Mouse (Mus musculus) lung, embryonic 14.5 days (tissue): ENCODE data around the gene Vmn1r198. TPM values are rescaled to one million over a fixed set of nuclear protein-coding genes. Genes with fewer than 3 reads are reported as not detected.
"Not testable (repeated sequence)": the region's sequence is repeated elsewhere in the genome, so short reads cannot be mapped to it uniquely, and the experiment has no call there.

ENCODE experiments used
- ATAC-seq: fragments of 200-750 bp; cut with Nextera tagmentation; 2 replicates; pipeline ENCODE4 v1.8.0; 2017; ENCODE audit warnings: mild to moderate bottlenecking, moderate TSS enrichment, moderate library complexity; ENCODE audit not compliant: insufficient read depth
- DNase-seq: peaks from one replicate; pipeline ENCODE4 v3.0.0-alpha.2; 2015
- H3K27ac ChIP-seq: fragments of 300-500 bp; sonication (generic); 2 replicates; pipeline ENCODE4 v1.5.1; 2014; ENCODE audit warnings: low read depth, mild to moderate bottlenecking, moderate library complexity
- H3K27me3 ChIP-seq: fragments of 300-500 bp; sonication (generic); 2 replicates; pipeline ENCODE4 v1.6.1; 2014; ENCODE audit warnings: low read length, control low read depth; ENCODE audit not compliant: insufficient read depth
- H3K36me3 ChIP-seq: fragments of 300-500 bp; sonication (generic); 2 replicates; pipeline ENCODE4 v1.6.1; 2014; ENCODE audit warnings: control low read depth; ENCODE audit not compliant: insufficient read depth
- H3K4me1 ChIP-seq: fragments of 300-500 bp; sonication (generic); 2 replicates; pipeline ENCODE4 v1.6.1; 2014; ENCODE audit warnings: antibody characterized with exemption, control low read depth; ENCODE audit not compliant: insufficient read depth
- H3K4me2 ChIP-seq: fragments of 300-500 bp; sonication (generic); 2 replicates; pipeline ENCODE4 v1.6.1; 2014; ENCODE audit warnings: mild to moderate bottlenecking
- H3K4me3 ChIP-seq: fragments of 300-500 bp; sonication (generic); 2 replicates; pipeline ENCODE4 v1.5.1; 2014; ENCODE audit warnings: low read depth, low read length
- H3K9ac ChIP-seq: fragments of 300-500 bp; sonication (generic); 2 replicates; pipeline ENCODE4 v1.6.1; 2014
- H3K9me3 ChIP-seq: fragments of 300-500 bp; sonication (generic); 2 replicates; pipeline ENCODE4 v1.6.1; 2016; ENCODE audit warnings: low read depth, low read length, control low read depth
- CTCF ChIP-seq: IDR thresholded peaks from 2 replicates; pipeline ENCODE4 v1.5.1; 2016; ENCODE audit warnings: antibody characterized with exemption, low read depth
- WGBS: fragments of 180-500 bp; shearing (Covaris S2); extraction: QIAGEN DNeasy Blood & Tissue Kit; methylation state at CpG from one replicate; pipeline ENCODE4 v1.1.7; 2014; 5-methylcytosine and 5-hydroxymethylcytosine counted together
- polyA plus RNA-seq: library from polyadenylated mRNA; unstranded; fragments of >200 nt; fragmentation: Nextera tagmentation; extraction: Ambion mirVana; gene quantifications from 2 replicates; pipeline ENCODE4 v1.2.1, GENCODE M21; 2014

The Vmn1r198 gene
- polyA plus RNA-seq = not detected in 2 replicates

DNA sequence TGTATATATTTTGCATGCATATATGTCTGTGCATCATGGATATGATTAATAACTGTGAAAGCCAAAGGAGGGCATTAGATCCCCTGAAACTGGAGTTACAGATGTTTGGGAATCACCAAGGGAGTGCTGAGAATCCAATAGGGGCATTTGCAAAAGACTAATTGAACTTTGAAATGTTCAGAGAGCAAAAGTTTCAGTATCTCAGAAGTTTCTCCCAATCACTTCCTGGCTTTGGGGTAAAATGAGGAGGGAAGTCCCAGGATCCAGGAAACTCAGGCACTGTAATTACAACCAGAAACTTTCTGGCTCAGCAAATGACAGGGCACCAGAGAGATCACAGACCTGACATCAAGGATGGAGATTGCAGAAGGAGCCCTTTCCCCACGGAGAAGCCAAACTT lies at the start of gene Vmn1r198:
Gene Vmn1r198, plus strand, starts transcription at position 301 of the 400 bp plus-strand sequence.
- WGBS = 26% methylated on average over 1 of the region's 1 CpGs
- H3K4me3 ChIP-seq = no peak within 1 kb of the TSS
- TF ChIP-seq CTCF = no peak

DNA sequence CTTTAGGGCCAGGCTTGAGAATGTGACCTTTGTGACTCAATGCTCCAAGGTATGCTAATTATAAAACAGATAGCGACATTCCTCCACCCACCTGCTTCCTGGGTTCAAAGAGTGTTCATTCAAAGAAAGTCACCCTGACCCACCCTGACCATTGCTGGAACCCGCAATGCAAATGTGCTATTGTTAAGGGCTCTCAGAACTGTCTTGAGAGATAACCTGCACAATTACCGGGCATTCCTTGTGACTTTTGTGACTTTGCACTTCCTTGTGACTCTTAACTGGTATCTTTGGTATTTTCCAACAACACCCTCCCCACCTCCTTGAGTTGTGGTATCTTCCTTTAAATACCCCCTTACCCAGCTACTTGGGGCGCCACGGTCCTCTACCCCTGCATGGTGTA lies 42.1 kb upstream of the Vmn1r198 start:
- not testable (repeated sequence) for H3K9me3 ChIP-seq, H3K4me3 ChIP-seq, H3K36me3 ChIP-seq, H3K9ac ChIP-seq, DNase-seq, ATAC-seq, H3K27ac ChIP-seq, H3K27me3 ChIP-seq, H3K4me2 ChIP-seq, H3K4me1 ChIP-seq
- WGBS = 89% methylated on average over 5 of the region's 5 CpGs

More for the DNA sequence above, at the start of gene Vmn1r198:
- H3K27ac ChIP-seq = no peak within 1 kb of the TSS
- no peak within 1 kb of the TSS for H3K9ac ChIP-seq
- no peaks in the 10 kb centered on the region for H3K36me3 ChIP-seq
- ATAC-seq (no peak), DNase-seq (no peak)
- no peaks in the 10 kb centered on the region for H3K27me3 ChIP-seq
- H3K4me2 ChIP-seq = no peak within 1 kb of the TSS
- no peaks in the 10 kb centered on the region for H3K4me1 ChIP-seq
- no peaks in the 10 kb centered on the region for H3K9me3 ChIP-seq

DNA sequence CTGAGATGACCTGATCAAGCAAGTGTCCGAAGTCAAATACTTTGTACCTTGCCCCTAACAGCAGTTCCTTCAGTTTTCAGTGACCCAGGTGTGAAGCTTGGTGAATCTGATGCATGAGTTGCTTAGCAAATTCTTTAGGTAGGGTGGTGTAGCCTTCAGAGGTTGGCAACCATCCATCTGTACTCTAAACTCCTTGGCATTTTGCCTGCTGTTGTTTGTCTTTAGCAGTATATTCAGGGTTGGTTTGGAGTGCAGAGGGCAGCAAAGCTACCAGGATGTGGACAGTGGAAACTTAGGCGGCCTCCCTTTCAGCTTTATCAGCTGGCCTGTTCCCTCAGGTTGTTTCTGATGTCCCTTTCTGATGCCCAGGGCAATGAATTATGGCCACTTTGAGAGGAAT lies 34.8 kb upstream of the Vmn1r198 start:
- H3K36me3 ChIP-seq = no peaks in the 10 kb centered on the region
- no peaks in the 10 kb centered on the region for H3K27me3 ChIP-seq
- H3K4me2 ChIP-seq = no peak overlapping the region
- TF ChIP-seq CTCF = no peak
- no peaks in the 10 kb centered on the region for H3K4me1 ChIP-seq
- ATAC-seq = no peak
- peak; percentile 8 for DNase-seq
- WGBS = 70% methylated on average over 2 of the region's 2 CpGs
- H3K9me3 ChIP-seq = no peaks in the 10 kb centered on the region
- H3K9ac ChIP-seq = no peak overlapping the region
- H3K4me3 ChIP-seq = no peak overlapping the region
- H3K27ac ChIP-seq = no peak overlapping the region

DNA sequence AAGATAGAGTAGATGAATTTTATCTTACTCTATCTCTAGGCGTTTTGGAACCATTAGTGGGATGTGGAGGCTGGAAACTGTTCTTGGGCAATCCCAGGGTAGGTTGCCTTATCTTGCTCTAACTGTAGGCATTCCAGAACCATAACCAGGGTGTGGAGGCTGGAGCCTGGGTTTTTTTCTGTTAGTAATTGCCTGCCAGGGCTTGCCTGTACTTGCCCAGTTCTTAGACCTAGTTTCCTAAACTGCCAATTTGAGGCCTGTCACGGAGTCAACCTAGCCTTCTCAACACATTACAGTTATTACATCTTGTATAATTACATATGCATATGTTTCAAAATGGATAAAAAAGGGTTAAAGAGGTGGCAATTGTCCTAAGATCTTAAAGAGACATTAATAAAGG lies 32.8 kb upstream of the Vmn1r198 start:
- Histone ChIP-seq H3K9me3 (no peaks in the 10 kb centered on the region), H3K4me2 (no peak overlapping the region), H3K36me3 (no peaks in the 10 kb centered on the region), H3K9ac (no peak overlapping the region), H3K27me3 (no peaks in the 10 kb centered on the region), H3K4me3 (no peak overlapping the region), H3K4me1 (no peaks in the 10 kb centered on the region), H3K27ac (no peak overlapping the region)
- DNase-seq (no peak), ATAC-seq (no peak)
- 68% methylated on average over 2 of the region's 2 CpGs for WGBS
- TF ChIP-seq CTCF = no peak

DNA sequence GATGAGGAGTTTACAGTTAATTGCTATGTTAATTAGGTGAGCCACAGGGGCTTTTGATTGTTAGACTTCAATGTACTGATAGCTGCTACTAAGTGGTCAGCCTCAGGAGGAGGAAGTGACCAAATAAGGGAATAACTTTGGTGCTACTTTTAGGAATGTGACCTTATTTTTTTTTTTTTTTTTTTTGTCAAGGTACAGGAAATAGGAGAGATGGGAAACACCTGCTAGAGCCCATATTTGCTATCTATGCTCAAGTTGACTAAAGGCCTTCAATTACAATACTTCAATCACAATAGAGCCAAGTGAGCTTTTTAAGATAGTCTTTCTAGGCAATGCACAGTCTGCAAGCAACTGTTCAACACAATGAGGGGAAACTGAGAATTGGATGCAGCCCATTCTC lies 30.1 kb upstream of the Vmn1r198 start:
- ATAC-seq (no peak), DNase-seq (no peak)
- Histone ChIP-seq H3K27me3 (no peaks in the 10 kb centered on the region), H3K9ac (no peak overlapping the region), H3K4me3 (no peak overlapping the region), H3K36me3 (no peaks in the 10 kb centered on the region), H3K9me3 (no peaks in the 10 kb centered on the region), H3K27ac (no peak overlapping the region), H3K4me2 (no peak overlapping the region), H3K4me1 (no peaks in the 10 kb centered on the region)
- TF ChIP-seq CTCF = no peak

DNA sequence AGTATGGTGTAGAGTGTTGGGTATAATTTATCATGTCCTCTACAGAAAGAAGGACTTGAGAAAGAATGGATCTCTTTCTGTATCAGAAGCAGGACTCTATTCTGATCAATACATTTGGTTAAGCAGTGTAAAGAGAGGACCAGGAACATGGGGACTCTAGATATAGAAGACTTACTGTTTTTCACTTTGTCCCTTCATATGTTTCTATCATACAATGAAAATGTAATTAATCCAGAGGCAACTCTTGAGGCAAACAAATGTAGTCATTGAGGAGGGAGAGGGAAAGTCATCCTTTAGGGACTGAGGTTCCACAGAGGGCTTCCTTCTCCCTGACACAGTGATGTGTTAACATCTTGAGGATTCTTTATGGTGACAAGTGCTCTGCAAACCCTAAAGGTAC lies 25.9 kb upstream of the Vmn1r198 start, which contains the start of gene Vmn1r197:
Gene Vmn1r197, plus strand, starts transcription at position 301 of the 400 bp plus-strand sequence.
- TF ChIP-seq CTCF = no peak
- DNase-seq (no peak), ATAC-seq (no peak)
- H3K27ac ChIP-seq = no peak within 1 kb of the TSS
- H3K4me1 ChIP-seq = no peaks in the 10 kb centered on the region
- no peaks in the 10 kb centered on the region for H3K9me3 ChIP-seq
- H3K36me3 ChIP-seq = no peaks in the 10 kb centered on the region
- no peak within 1 kb of the TSS for H3K4me3 ChIP-seq
- no peak within 1 kb of the TSS for H3K4me2 ChIP-seq
- no peak within 1 kb of the TSS for H3K9ac ChIP-seq
- H3K27me3 ChIP-seq = no peaks in the 10 kb centered on the region

DNA sequence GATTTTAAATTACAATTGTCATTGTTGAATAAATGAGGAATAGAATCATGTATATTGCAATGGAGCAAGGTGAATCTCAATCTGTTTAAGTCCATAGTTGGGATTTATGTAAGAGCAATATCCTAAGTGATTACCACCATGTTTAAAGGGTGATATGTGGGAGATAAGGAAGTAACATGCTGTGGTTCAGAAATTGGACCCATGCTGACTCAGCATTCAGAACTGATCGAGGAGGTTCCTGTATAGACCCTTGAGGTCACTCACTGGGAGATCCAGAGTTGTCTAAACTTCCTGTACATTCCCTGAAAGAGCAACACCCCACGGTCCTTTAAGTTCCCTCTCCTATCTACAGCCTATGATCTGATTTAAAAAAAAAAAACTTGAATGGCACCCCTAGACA lies 16.9 kb upstream of the Vmn1r198 start:
- no peak for DNase-seq
- no peak for ATAC-seq
- no peak overlapping the region for H3K4me2 ChIP-seq
- no peaks in the 10 kb centered on the region for H3K36me3 ChIP-seq
- TF ChIP-seq CTCF = no peak
- 64% methylated on average over 2 of the region's 2 CpGs for WGBS
- H3K9me3 ChIP-seq = no peaks in the 10 kb centered on the region
- no peak overlapping the region for H3K27ac ChIP-seq
- no peak overlapping the region for H3K9ac ChIP-seq
- no peaks in the 10 kb centered on the region for H3K27me3 ChIP-seq
- no peaks in the 10 kb centered on the region for H3K4me1 ChIP-seq
- no peak overlapping the region for H3K4me3 ChIP-seq

DNA sequence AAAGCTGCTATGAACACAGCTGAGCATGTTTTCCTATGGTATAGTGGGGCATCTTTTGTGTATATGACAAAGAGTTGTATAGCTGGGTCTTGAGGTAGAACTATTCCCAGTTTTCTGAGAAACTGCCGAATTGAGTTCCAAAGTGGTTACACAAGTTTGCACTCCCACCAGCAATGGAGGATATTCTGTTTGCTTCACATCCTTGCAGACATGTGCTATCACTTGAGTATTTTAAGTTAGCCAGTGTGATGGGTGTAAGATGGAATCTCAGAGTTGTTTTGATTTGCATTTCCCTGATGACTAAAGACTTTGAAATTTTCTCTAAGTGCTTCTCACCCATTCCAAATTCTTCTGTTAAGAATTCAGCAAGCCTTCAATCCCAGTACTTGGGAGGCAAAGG lies 14.6 kb upstream of the Vmn1r198 start:
- no peaks in the 10 kb centered on the region for H3K36me3 ChIP-seq
- ATAC-seq = no peak
- H3K27me3 ChIP-seq = no peaks in the 10 kb centered on the region
- H3K27ac ChIP-seq = no peak overlapping the region
- H3K9ac ChIP-seq = no peak overlapping the region
- no peaks in the 10 kb centered on the region for H3K9me3 ChIP-seq
- no peaks in the 10 kb centered on the region for H3K4me1 ChIP-seq
- TF ChIP-seq CTCF = no peak
- 88% methylated on average over 1 of the region's 1 CpGs for WGBS
- H3K4me2 ChIP-seq = no peak overlapping the region
- no peak for DNase-seq
- no peak overlapping the region for H3K4me3 ChIP-seq
